Mouse (Mus musculus) ES-Bruce4 (cell line): Measurements from ENCODE around the gene Mllt6.

Experiments used
- CTCF ChIP-seq: IDR thresholded peaks from one replicate; pipeline ENCODE4 v1.8.1; 2011; ENCODE audit warnings: low read depth, low read length
- EP300 ChIP-seq: IDR thresholded peaks from 2 replicates; pipeline ENCODE4 v1.6.1; 2011; ENCODE audit warnings: low read depth, low read length; ENCODE audit not compliant: insufficient read depth
- POLR2A ChIP-seq: IDR thresholded peaks from one replicate; pipeline ENCODE4 v1.8.1; 2011; ENCODE audit warnings: low read length; ENCODE audit not compliant: insufficient read depth

DNA sequence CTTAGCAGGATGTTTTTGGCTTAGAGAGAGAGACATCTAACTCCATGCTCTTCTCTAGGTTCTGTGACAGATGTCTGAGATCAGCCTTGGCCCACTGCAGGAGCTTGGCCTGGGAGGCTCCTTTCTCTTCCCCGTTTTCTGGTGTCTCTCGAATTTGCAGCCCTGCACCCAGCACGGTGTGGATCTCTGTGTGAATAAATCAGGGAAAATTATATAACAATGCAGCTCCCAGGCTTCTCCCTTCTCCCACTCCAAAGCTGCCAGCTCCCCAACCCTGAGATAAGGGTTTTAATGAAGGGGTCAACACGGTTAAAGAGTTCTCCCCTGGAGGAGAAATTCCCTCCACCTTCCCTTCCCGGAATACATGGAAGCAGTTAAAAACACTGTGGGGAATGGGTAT is 31.7 kb upstream of the Mllt6 start:
- TF ChIP-seq CTCF: no peak
- no peak for TF ChIP-seq POLR2A
- no peak for TF ChIP-seq EP300
